Mouse (Mus musculus) CH12.LX (cell line): ENCODE results near the gene Tut1. TPM values are rescaled to one million over a fixed set of nuclear protein-coding genes. Genes with fewer than 3 reads are reported as not detected.

Experiments
- DNase-seq: peaks from one replicate; pipeline ENCODE4 v3.0.0-alpha.2; 2013; ENCODE audit errors: extremely low read depth
- H3K27ac ChIP-seq: 2 replicates; pipeline ENCODE4 v1.5.1; 2012; ENCODE audit warnings: low read depth, mild to moderate bottlenecking, control low read depth, moderate library complexity; ENCODE audit not compliant: insufficient read depth
- H3K27me3 ChIP-seq: replicated peaks from 2 replicates; pipeline ENCODE3; 2012; ENCODE audit warnings: inconsistent platforms
- H3K36me3 ChIP-seq, 2 experiments: replicated peaks in 1 of 2; 2 replicates each; pipeline versions ENCODE3 to v1.6.1; 2012; ENCODE audit warnings: inconsistent platforms in 1 of 2, low read length in 1 of 2, mild to moderate bottlenecking in 1 of 2, mixed read lengths in 1 of 2, moderate library complexity in 1 of 2; ENCODE audit not compliant: control insufficient read depth in 1 of 2, insufficient read depth in 1 of 2
- H3K4me1 ChIP-seq, 2 experiments: 2 replicates each; pipeline ENCODE4 v1.6.1; 2012; ENCODE audit warnings: inconsistent platforms in 1 of 2, moderate library complexity in 1 of 2; ENCODE audit not compliant: insufficient read depth in 2 of 2, control insufficient read depth in 1 of 2
- H3K4me2 ChIP-seq: 2 replicates; pipeline ENCODE4 v1.6.1; 2012; ENCODE audit warnings: low read depth, mild to moderate bottlenecking, control low read depth; ENCODE audit not compliant: poor library complexity, insufficient read depth, severe bottlenecking
- H3K4me3 ChIP-seq, 3 experiments: fragments of 150-350 bp in 1 of 3; sonication (generic) in 1 of 3; replicated peaks in 1 of 3; 2 replicates each; pipeline versions ENCODE3 to v1.5.1; 2011 to 2012; ENCODE audit warnings: low read depth in 2 of 3, low read length in 2 of 3, mild to moderate bottlenecking in 2 of 3, moderate library complexity in 2 of 3, control low read depth in 1 of 3, improper control_type of control experiment in 1 of 3, inconsistent platforms in 1 of 3, mixed read lengths in 1 of 3; ENCODE audit not compliant: poor library complexity in 1 of 3
- H3K79me2 ChIP-seq: replicated peaks from 2 replicates; pipeline ENCODE4 v1.6.1; 2012; ENCODE audit warnings: mild to moderate bottlenecking, moderate library complexity; ENCODE audit not compliant: control insufficient read depth, poor library complexity, insufficient read depth, severe bottlenecking; ENCODE audit errors: extremely low read depth
- H3K9ac ChIP-seq: 2 replicates; pipeline ENCODE4 v1.6.1; 2012; ENCODE audit warnings: low read depth, mild to moderate bottlenecking, control low read depth, moderate library complexity; ENCODE audit not compliant: insufficient read depth
- H3K9me3 ChIP-seq: replicated peaks from 2 replicates; pipeline ENCODE3; 2012; ENCODE audit warnings: low read length, inconsistent platforms, mixed read lengths
- BHLHE40 ChIP-seq: IDR thresholded peaks from 2 replicates; pipeline ENCODE4 v1.6.1; 2011; ENCODE audit warnings: mild to moderate bottlenecking, low read depth, low read length, improper control_type of control experiment
- CHD1 ChIP-seq: IDR thresholded peaks from 2 replicates; pipeline ENCODE4 v1.6.1; 2012; ENCODE audit warnings: low read depth, low read length, improper control_type of control experiment, inconsistent platforms
- CHD2 ChIP-seq: IDR thresholded peaks from 2 replicates; pipeline ENCODE4 v1.6.1; 2011; ENCODE audit warnings: low read length, improper control_type of control experiment
- CTCF ChIP-seq, 2 experiments: IDR thresholded peaks in 1 of 2; conservative IDR thresholded peaks in 1 of 2; 2 replicates each; pipeline ENCODE4 v1.5.1; 2011 to 2012; ENCODE audit warnings: low read depth in 2 of 2, low read length in 2 of 2, improper control_type of control experiment in 1 of 2, inconsistent platforms in 1 of 2, mild to moderate bottlenecking in 1 of 2, moderate library complexity in 1 of 2
- HCFC1 ChIP-seq: IDR thresholded peaks from 2 replicates; pipeline ENCODE4 v1.6.1; 2012; ENCODE audit warnings: low read depth, mild to moderate bottlenecking, inconsistent platforms, low read length, improper control_type of control experiment
- JUND ChIP-seq: conservative IDR thresholded peaks from 2 replicates; pipeline ENCODE4 v1.6.1; 2011; ENCODE audit warnings: low read depth, low read length, improper control_type of control experiment
- KAT2A ChIP-seq: IDR thresholded peaks from 2 replicates; pipeline ENCODE4 v1.6.1; 2012; ENCODE audit warnings: low read length, improper control_type of control experiment, inconsistent platforms; ENCODE audit not compliant: insufficient replicate concordance
- MAX ChIP-seq: IDR thresholded peaks from 2 replicates; pipeline ENCODE4 v1.6.1; 2011; ENCODE audit warnings: low read length, improper control_type of control experiment
- MXI1 ChIP-seq: IDR thresholded peaks from 2 replicates; pipeline ENCODE4 v1.6.1; 2011; ENCODE audit warnings: mild to moderate bottlenecking, low read depth, low read length, improper control_type of control experiment
- PAX5 ChIP-seq: IDR thresholded peaks from 2 replicates; pipeline ENCODE4 v1.6.1; 2012; ENCODE audit warnings: low read length, inconsistent platforms, mixed read lengths
- POLR2A ChIP-seq: IDR thresholded peaks from 2 replicates; pipeline ENCODE4 v1.6.1; 2011; ENCODE audit warnings: low read depth, mild to moderate bottlenecking, improper control_type of control experiment, low read length
- POLR2AphosphoS2 ChIP-seq: IDR thresholded peaks from 2 replicates; pipeline ENCODE4 v1.6.1; 2011; ENCODE audit warnings: low read depth, low read length, improper control_type of control experiment
- RAD21 ChIP-seq: IDR thresholded peaks from 2 replicates; pipeline ENCODE4 v1.6.1; 2011; ENCODE audit warnings: low read depth, mild to moderate bottlenecking, low read length, improper control_type of control experiment, moderate library complexity
- SMC3 ChIP-seq: IDR thresholded peaks from 2 replicates; pipeline ENCODE4 v1.6.1; 2011; ENCODE audit warnings: low read depth, low read length, improper control_type of control experiment
- TBP ChIP-seq: conservative IDR thresholded peaks from 2 replicates; pipeline ENCODE4 v1.6.1; 2011; ENCODE audit warnings: low read depth, low read length, improper control_type of control experiment
- UBTF ChIP-seq: IDR thresholded peaks from 2 replicates; pipeline ENCODE4 v1.6.1; 2012; ENCODE audit warnings: low read depth, mild to moderate bottlenecking, inconsistent platforms, low read length, improper control_type of control experiment, moderate library complexity
- ZC3H11A ChIP-seq: IDR thresholded peaks from 2 replicates; pipeline ENCODE4 v1.6.1; 2012; ENCODE audit warnings: low read depth, mild to moderate bottlenecking, inconsistent platforms, low read length, improper control_type of control experiment
- dilution Hi-C: fragments of 300-500 bp; cut with MboI; formaldehyde crosslinking; loops from 2 replicates; pipeline ENCODE4 v1.14.3; 2020; ENCODE audit warnings: low sequenced_read_pairs; ENCODE audit not compliant: extremely low pct_unique_long_range_greater_than_20kb, extremely low pct_ligation_motif_present
- in situ Hi-C: fragments of 300-500 bp; cut with MboI; formaldehyde crosslinking; loops from 3 replicates; pipeline ENCODE4 v1.14.3; 2019; ENCODE audit warnings: low sequenced_read_pairs, low pct_ligation_motif_present, low pct_unique_long_range_greater_than_20kb, mixed read lengths
- polyA plus RNA-seq: library from polyadenylated mRNA; unstranded; fragments of >175 nt; gene quantifications from 2 replicates; pipeline ENCODE4 v1.2.1, GENCODE M21; 2012; ENCODE audit warnings: low read depth; ENCODE audit not compliant: insufficient read length
- total RNA-seq, 2 experiments: library from RNA; depleted of rRNA; stranded (reverse); fragments of 300-350 nt in 1 of 2; fragments of >200 nt in 1 of 2; gene quantifications; 2 replicates each; pipeline ENCODE4 v1.2.3; 2012 to 2014

Tut1 gene
- total and polyA plus RNA-seq, 3 experiments: 40.4 to 54.9 (median 47.7) TPM

DNA sequence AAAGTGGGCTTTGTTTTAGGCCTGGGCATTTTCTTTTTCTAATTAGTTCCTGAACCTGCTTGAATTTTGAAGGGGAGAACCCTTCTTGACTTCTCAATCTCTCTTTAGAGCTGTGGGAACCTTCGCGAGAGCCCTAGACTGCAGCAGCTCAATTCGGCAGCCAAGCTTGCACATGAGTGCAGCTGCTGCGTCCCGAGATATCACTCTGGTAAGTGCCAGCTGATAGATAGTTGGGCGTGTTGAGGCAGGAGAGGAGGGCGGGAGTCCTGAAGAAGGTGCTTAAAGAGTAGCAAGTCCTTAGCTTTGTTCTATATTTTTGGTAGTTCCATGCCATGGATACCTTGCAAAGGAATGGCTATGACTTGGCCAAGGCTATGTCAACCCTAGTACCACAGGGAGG, 6.7 kb upstream of the Tut1 start:
- Histone ChIP-seq H3K9me3 (no peaks in the 10 kb centered on the region), H3K4me3 (no peak overlapping the region), H3K4me1 (peaks cover 5 to 24% of the 10 kb centered on the region in 2 experiments; a peak in 3 of 4 replicates), H3K36me3 (peaks cover 70 to 80% of the 10 kb centered on the region in 2 experiments), H3K79me2 (peaks cover 42% of the 10 kb centered on the region), H3K27ac (no peak overlapping the region), H3K9ac (no peak overlapping the region), H3K4me2 (no peak overlapping the region), H3K27me3 (no peaks in the 10 kb centered on the region)
- dilution Hi-C loops (no loop called here), in situ Hi-C loops (no loop called here)
- no peak for DNase-seq
- no peak for TF ChIP-seq BHLHE40
- no peak for TF ChIP-seq HCFC1
- no peak for TF ChIP-seq UBTF
- TF ChIP-seq CTCF (conservative IDR thresholded peaks at IDR 0.05 in 1 of 2, IDR thresholded peaks at IDR 0.05 in 1 of 2; ENCODE audit: low read depth in 2 of 2, low read length in 2 of 2): no peak
- no peak for TF ChIP-seq MAX

DNA sequence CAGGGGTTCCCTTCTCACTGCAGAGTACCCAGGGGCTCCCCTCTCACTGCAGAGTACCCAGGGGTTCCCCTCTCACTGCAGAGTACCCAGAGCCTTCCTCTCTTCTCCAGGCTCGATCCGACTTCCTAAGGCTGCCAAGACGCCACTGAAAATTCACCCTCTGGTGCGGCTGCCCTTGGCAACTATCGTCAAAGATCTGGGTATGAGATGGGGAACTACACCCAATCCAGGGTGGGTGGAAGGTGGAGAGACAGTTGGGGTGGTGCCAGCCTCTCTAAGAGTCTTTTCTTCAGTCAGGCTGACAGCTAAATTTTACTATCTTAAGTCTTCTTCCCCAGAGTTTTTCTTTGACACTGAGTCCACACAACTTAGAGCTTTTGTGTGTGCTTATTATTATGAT, 3.5 kb upstream of the Tut1 start:
- H3K36me3 ChIP-seq: peaks cover 64 to 76% of the 10 kb centered on the region in 2 experiments
- H3K27ac ChIP-seq: no peak overlapping the region
- no peak for TF ChIP-seq CHD2
- TF ChIP-seq MXI1: no peak
- TF ChIP-seq CHD1: no peak
- TF ChIP-seq POLR2AphosphoS2: no peak
- no peak for TF ChIP-seq SMC3
- no peak for DNase-seq
- H3K9ac ChIP-seq: no peak overlapping the region
- peaks cover 2 to 23% of the 10 kb centered on the region in 2 experiments for H3K4me1 ChIP-seq
- no peak overlapping the region for H3K4me3 ChIP-seq
- H3K4me2 ChIP-seq: no peak overlapping the region
- in situ Hi-C loops: no loop called here
- no peaks in the 10 kb centered on the region for H3K9me3 ChIP-seq
- dilution Hi-C loops: no loop called here
- peaks cover 25% of the 10 kb centered on the region for H3K79me2 ChIP-seq
- H3K27me3 ChIP-seq: no peaks in the 10 kb centered on the region

DNA sequence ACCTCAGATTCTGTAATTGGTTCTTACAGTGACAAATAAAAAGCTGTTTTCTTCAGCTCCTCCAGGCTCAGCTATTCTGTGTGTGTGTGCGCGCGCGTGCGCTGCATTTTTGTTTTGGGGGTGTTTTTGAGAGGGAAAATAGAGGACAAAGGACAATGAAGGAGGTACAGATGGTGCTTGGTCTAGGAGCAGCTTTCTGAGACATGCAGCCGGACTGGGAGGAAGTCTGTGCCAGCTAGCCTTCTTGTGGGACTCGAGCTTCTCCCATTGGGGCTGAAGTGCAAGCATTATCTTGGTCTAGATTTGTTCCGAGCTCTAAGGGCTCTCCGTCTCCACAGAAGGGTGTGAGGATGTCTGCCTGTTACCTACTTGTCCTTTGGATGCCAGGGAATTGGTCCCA, 1.4 kb upstream of the Tut1 start:
- dilution Hi-C loops (no loop called here), in situ Hi-C loops (no loop called here)
- no peaks in the 10 kb centered on the region for H3K27me3 ChIP-seq
- no peak for DNase-seq
- TF ChIP-seq ZC3H11A (no peak), KAT2A (no peak), JUND (no peak), SMC3 (no peak), RAD21 (no peak), PAX5 (no peak), POLR2A (no peak), TBP (no peak)
- H3K4me1 ChIP-seq: peaks cover 4 to 30% of the 10 kb centered on the region in 2 experiments
- H3K27ac ChIP-seq: no peak overlapping the region
- peaks cover 33% of the 10 kb centered on the region for H3K79me2 ChIP-seq
- no peak overlapping the region for H3K4me3 ChIP-seq
- H3K9ac ChIP-seq: no peak overlapping the region
- H3K36me3 ChIP-seq: peaks cover 51 to 75% of the 10 kb centered on the region in 2 experiments
- no peak overlapping the region for H3K4me2 ChIP-seq
- no peaks in the 10 kb centered on the region for H3K9me3 ChIP-seq
